Mouse (Mus musculus) CH12.LX (cell line): Measurements from ENCODE around the gene Gm21028. TPM values are rescaled to one million over a fixed set of nuclear protein-coding genes. Genes with fewer than 3 reads are reported as not detected.

Experiments
- DNase-seq: peaks from one replicate; pipeline ENCODE4 v3.0.0-alpha.2; 2013; ENCODE audit errors: extremely low read depth
- H3K27ac ChIP-seq: 2 replicates; pipeline ENCODE4 v1.5.1; 2012; ENCODE audit warnings: low read depth, mild to moderate bottlenecking, control low read depth, moderate library complexity; ENCODE audit not compliant: insufficient read depth
- H3K27me3 ChIP-seq: replicated peaks from 2 replicates; pipeline ENCODE3; 2012; ENCODE audit warnings: inconsistent platforms
- H3K36me3 ChIP-seq, 2 experiments: replicated peaks in 1 of 2; 2 replicates each; pipeline versions ENCODE3 to v1.6.1; 2012; ENCODE audit warnings: inconsistent platforms in 1 of 2, low read length in 1 of 2, mild to moderate bottlenecking in 1 of 2, mixed read lengths in 1 of 2, moderate library complexity in 1 of 2; ENCODE audit not compliant: control insufficient read depth in 1 of 2, insufficient read depth in 1 of 2
- H3K4me1 ChIP-seq, 2 experiments: 2 replicates each; pipeline ENCODE4 v1.6.1; 2012; ENCODE audit warnings: inconsistent platforms in 1 of 2, moderate library complexity in 1 of 2; ENCODE audit not compliant: insufficient read depth in 2 of 2, control insufficient read depth in 1 of 2
- H3K4me2 ChIP-seq: 2 replicates; pipeline ENCODE4 v1.6.1; 2012; ENCODE audit warnings: low read depth, mild to moderate bottlenecking, control low read depth; ENCODE audit not compliant: poor library complexity, insufficient read depth, severe bottlenecking
- H3K4me3 ChIP-seq, 3 experiments: fragments of 150-350 bp in 1 of 3; sonication (generic) in 1 of 3; replicated peaks in 1 of 3; 2 replicates each; pipeline versions ENCODE3 to v1.5.1; 2011 to 2012; ENCODE audit warnings: low read depth in 2 of 3, low read length in 2 of 3, mild to moderate bottlenecking in 2 of 3, moderate library complexity in 2 of 3, control low read depth in 1 of 3, improper control_type of control experiment in 1 of 3, inconsistent platforms in 1 of 3, mixed read lengths in 1 of 3; ENCODE audit not compliant: poor library complexity in 1 of 3
- H3K79me2 ChIP-seq: replicated peaks from 2 replicates; pipeline ENCODE4 v1.6.1; 2012; ENCODE audit warnings: mild to moderate bottlenecking, moderate library complexity; ENCODE audit not compliant: control insufficient read depth, poor library complexity, insufficient read depth, severe bottlenecking; ENCODE audit errors: extremely low read depth
- H3K9ac ChIP-seq: 2 replicates; pipeline ENCODE4 v1.6.1; 2012; ENCODE audit warnings: low read depth, mild to moderate bottlenecking, control low read depth, moderate library complexity; ENCODE audit not compliant: insufficient read depth
- H3K9me3 ChIP-seq: replicated peaks from 2 replicates; pipeline ENCODE3; 2012; ENCODE audit warnings: low read length, inconsistent platforms, mixed read lengths
- CHD2 ChIP-seq: IDR thresholded peaks from 2 replicates; pipeline ENCODE4 v1.6.1; 2011; ENCODE audit warnings: low read length, improper control_type of control experiment
- E2F4 ChIP-seq: IDR thresholded peaks from 2 replicates; pipeline ENCODE4 v1.6.1; 2011; ENCODE audit warnings: low read depth, low read length, improper control_type of control experiment; ENCODE audit not compliant: insufficient replicate concordance
- EP300 ChIP-seq: IDR thresholded peaks from 2 replicates; pipeline ENCODE4 v1.6.1; 2011; ENCODE audit warnings: low read length, improper control_type of control experiment
- ETS1 ChIP-seq: conservative IDR thresholded peaks from 2 replicates; pipeline ENCODE4 v1.6.1; 2012; ENCODE audit warnings: low read depth, mild to moderate bottlenecking, inconsistent platforms, low read length, improper control_type of control experiment, moderate library complexity
- JUN ChIP-seq: IDR thresholded peaks from 2 replicates; pipeline ENCODE4 v1.6.1; 2011; ENCODE audit warnings: low read depth, mild to moderate bottlenecking, low read length, improper control_type of control experiment, moderate library complexity; ENCODE audit not compliant: insufficient read depth
- MAX ChIP-seq: IDR thresholded peaks from 2 replicates; pipeline ENCODE4 v1.6.1; 2011; ENCODE audit warnings: low read length, improper control_type of control experiment
- MYC ChIP-seq: IDR thresholded peaks from 2 replicates; pipeline ENCODE4 v1.6.1; 2011; ENCODE audit warnings: low read depth, mild to moderate bottlenecking, improper control_type of control experiment, low read length
- NELFE ChIP-seq: IDR thresholded peaks from 2 replicates; pipeline ENCODE4 v1.6.1; 2011; ENCODE audit warnings: low read depth, low read length, improper control_type of control experiment
- NRF1 ChIP-seq: IDR thresholded peaks from 2 replicates; pipeline ENCODE4 v1.6.1; 2014; ENCODE audit warnings: low read depth, mild to moderate bottlenecking, inconsistent platforms, low read length, improper control_type of control experiment, moderate library complexity
- PAX5 ChIP-seq: IDR thresholded peaks from 2 replicates; pipeline ENCODE4 v1.6.1; 2012; ENCODE audit warnings: low read length, inconsistent platforms, mixed read lengths
- POLR2AphosphoS2 ChIP-seq: IDR thresholded peaks from 2 replicates; pipeline ENCODE4 v1.6.1; 2011; ENCODE audit warnings: low read depth, low read length, improper control_type of control experiment
- RCOR1 ChIP-seq: conservative IDR thresholded peaks from 2 replicates; pipeline ENCODE4 v1.6.1; 2012; ENCODE audit warnings: low read depth, mild to moderate bottlenecking, inconsistent platforms, low read length, improper control_type of control experiment
- SMC3 ChIP-seq: IDR thresholded peaks from 2 replicates; pipeline ENCODE4 v1.6.1; 2011; ENCODE audit warnings: low read depth, low read length, improper control_type of control experiment
- TBP ChIP-seq: conservative IDR thresholded peaks from 2 replicates; pipeline ENCODE4 v1.6.1; 2011; ENCODE audit warnings: low read depth, low read length, improper control_type of control experiment
- UBTF ChIP-seq: IDR thresholded peaks from 2 replicates; pipeline ENCODE4 v1.6.1; 2012; ENCODE audit warnings: low read depth, mild to moderate bottlenecking, inconsistent platforms, low read length, improper control_type of control experiment, moderate library complexity
- ZC3H11A ChIP-seq: IDR thresholded peaks from 2 replicates; pipeline ENCODE4 v1.6.1; 2012; ENCODE audit warnings: low read depth, mild to moderate bottlenecking, inconsistent platforms, low read length, improper control_type of control experiment
- ZMIZ1 ChIP-seq: IDR thresholded peaks from 2 replicates; pipeline ENCODE4 v1.6.1; 2012; ENCODE audit warnings: low read depth, mild to moderate bottlenecking, inconsistent platforms, low read length, improper control_type of control experiment
- ZNF384 ChIP-seq: IDR thresholded peaks from 2 replicates; pipeline ENCODE4 v1.6.1; 2012; ENCODE audit warnings: low read depth, low read length, improper control_type of control experiment, inconsistent platforms
- dilution Hi-C: fragments of 300-500 bp; cut with MboI; formaldehyde crosslinking; loops from 2 replicates; pipeline ENCODE4 v1.14.3; 2020; ENCODE audit warnings: low sequenced_read_pairs; ENCODE audit not compliant: extremely low pct_unique_long_range_greater_than_20kb, extremely low pct_ligation_motif_present
- in situ Hi-C: fragments of 300-500 bp; cut with MboI; formaldehyde crosslinking; loops from 3 replicates; pipeline ENCODE4 v1.14.3; 2019; ENCODE audit warnings: low sequenced_read_pairs, low pct_ligation_motif_present, low pct_unique_long_range_greater_than_20kb, mixed read lengths
- polyA plus RNA-seq: library from polyadenylated mRNA; unstranded; fragments of >175 nt; gene quantifications from 2 replicates; pipeline ENCODE4 v1.2.1, GENCODE M21; 2012; ENCODE audit warnings: low read depth; ENCODE audit not compliant: insufficient read length
- total RNA-seq, 2 experiments: library from RNA; depleted of rRNA; stranded (reverse); fragments of 300-350 nt in 1 of 2; fragments of >200 nt in 1 of 2; gene quantifications; 2 replicates each; pipeline ENCODE4 v1.2.3; 2012 to 2014

The Gm21028 gene
- total and polyA plus RNA-seq, 3 experiments: not detected

DNA sequence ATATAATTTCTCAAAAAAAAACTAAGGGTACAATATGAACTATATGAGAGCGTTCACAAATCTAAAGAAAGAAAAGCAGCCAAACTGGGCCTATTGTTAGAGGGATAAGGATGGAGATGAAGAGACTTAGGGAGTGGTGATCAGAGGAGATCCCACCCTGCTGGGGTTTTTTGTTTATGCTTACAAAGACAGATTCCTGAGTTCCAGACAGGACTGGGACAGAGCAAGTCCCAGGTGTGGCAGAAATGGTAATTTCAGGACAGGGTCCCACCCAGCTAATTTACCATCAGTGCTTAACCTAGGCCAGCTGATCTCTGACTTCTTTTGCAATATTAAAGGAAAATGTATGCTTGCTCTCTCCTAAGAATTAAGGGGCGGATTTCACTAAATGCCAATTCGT is 26.6 kb downstream of the Gm21028 start:
- H3K9me3 ChIP-seq: peaks cover 2% of the 10 kb centered on the region
- H3K9ac ChIP-seq: no peak overlapping the region
- H3K4me2 ChIP-seq: no peak overlapping the region
- in situ Hi-C loops: no loop called here
- no peak overlapping the region for H3K4me3 ChIP-seq
- H3K36me3 ChIP-seq: no peaks in the 10 kb centered on the region
- dilution Hi-C loops: no loop called here
- H3K27ac ChIP-seq: no peak overlapping the region
- TF ChIP-seq ZC3H11A (no peak), TBP (no peak), E2F4 (no peak), NRF1 (no peak), POLR2AphosphoS2 (no peak), RCOR1 (no peak), ETS1 (no peak), JUN (no peak), MAX (no peak), PAX5 (no peak), ZNF384 (no peak), CHD2 (no peak), SMC3 (no peak), EP300 (no peak), NELFE (no peak), ZMIZ1 (no peak), MYC (no peak), UBTF (no peak)
- TF ChIP-seq, all 38 proteins: peak for 0
- Histone ChIP-seq H3K27me3 (no peaks in the 10 kb centered on the region), H3K79me2 (no peaks in the 10 kb centered on the region), H3K4me1 (no peaks in the 10 kb centered on the region)
- DNase-seq: no peak

Other genes with a start within 250 kb of the Gm21028 start
- not detected in 2 replicates for gene 4933421I07Rik, start 130.5 kb downstream of the Gm21028 start, total RNA-seq (2012; rRNA removed)
- not detected in 2 replicates for gene 4933421I07Rik, start 130.5 kb downstream of the Gm21028 start, total RNA-seq (2014; rRNA removed)
- gene 4933421I07Rik, start 130.5 kb downstream of the Gm21028 start, polyA plus RNA-seq: not detected in 2 replicates
- gene Zfp141, start 72.8 kb downstream of the Gm21028 start, total RNA-seq (2012; rRNA removed): 16.7 and 18.0 TPM in 2 replicates
- 26.8 and 28.2 TPM in 2 replicates for gene Zfp141, start 72.8 kb downstream of the Gm21028 start, total RNA-seq (2014; rRNA removed)
- 13.5 and 14.1 TPM in 2 replicates for gene Zfp141, start 72.8 kb downstream of the Gm21028 start, polyA plus RNA-seq
- not detected in 2 replicates for gene Zfp977, start 14.0 kb upstream of the Gm21028 start, total RNA-seq (2012; rRNA removed)
- gene Zfp977, start 14.0 kb upstream of the Gm21028 start, total RNA-seq (2014; rRNA removed): not detected in 2 replicates
- gene Zfp977, start 14.0 kb upstream of the Gm21028 start, polyA plus RNA-seq: not detected in 2 replicates
- not detected in 2 replicates for gene Zfp976, start 64.0 kb upstream of the Gm21028 start, total RNA-seq (2012; rRNA removed)
- gene Zfp976, start 64.0 kb upstream of the Gm21028 start, total RNA-seq (2014; rRNA removed): not detected in 2 replicates
- gene Zfp976, start 64.0 kb upstream of the Gm21028 start, polyA plus RNA-seq: not detected in 2 replicates
- gene Zfp975, start 114.2 kb upstream of the Gm21028 start, total RNA-seq (2012; rRNA removed): 1.3 and 1.8 TPM in 2 replicates
- gene Zfp975, start 114.2 kb upstream of the Gm21028 start, total RNA-seq (2014; rRNA removed): 2.0 and 3.0 TPM in 2 replicates
- 0.79 and 0.91 TPM in 2 replicates for gene Zfp975, start 114.2 kb upstream of the Gm21028 start, polyA plus RNA-seq
- not detected in 2 replicates for gene Gm17067, start 148.4 kb upstream of the Gm21028 start, total RNA-seq (2012; rRNA removed)
- gene Gm17067, start 148.4 kb upstream of the Gm21028 start, total RNA-seq (2014; rRNA removed): not detected in 2 replicates
- gene Gm17067, start 148.4 kb upstream of the Gm21028 start, polyA plus RNA-seq: not detected in 2 replicates
- gene Vmn2r62, start 214.9 kb upstream of the Gm21028 start, total RNA-seq (2012; rRNA removed): not detected in 2 replicates
- gene Vmn2r62, start 214.9 kb upstream of the Gm21028 start, total RNA-seq (2014; rRNA removed): not detected in 2 replicates
- not detected in 2 replicates for gene Vmn2r62, start 214.9 kb upstream of the Gm21028 start, polyA plus RNA-seq